Mouse (Mus musculus): ENCODE results near the gene Ctla4. TPM values are rescaled to one million over a fixed set of nuclear protein-coding genes. Genes with fewer than 3 reads are reported as not detected.

Ctla4 gene
- polyA plus RNA-seq, 1 experiment from 2014 or later: not detected

DNA sequence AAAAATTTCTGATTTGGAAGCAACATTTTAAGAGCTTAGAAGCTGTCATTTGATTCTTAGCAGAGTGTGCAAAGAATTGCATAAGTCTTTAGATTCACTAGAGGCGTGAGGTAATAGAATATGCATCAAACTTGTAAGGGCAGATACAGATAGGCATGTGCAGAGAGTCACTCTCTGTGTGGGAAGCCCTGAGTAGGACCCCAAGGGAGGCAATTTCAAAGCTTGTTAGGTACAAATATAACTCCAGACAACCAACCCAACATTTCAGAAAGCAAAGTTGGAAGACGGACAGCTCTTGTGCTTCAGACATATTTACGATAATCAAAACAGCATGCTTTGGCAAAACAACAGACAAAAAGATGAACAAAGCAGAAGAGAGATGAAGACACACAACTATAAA, 68.4 kb downstream of the Ctla4 start:
- Histone ChIP-seq H3K4me2 (ENCODE audit: low read length) (no peak overlapping the region), H3K9ac (ENCODE audit: low read length) (no peak overlapping the region), H3K36me3 (ENCODE audit: control insufficient read depth, insufficient read depth, low read length) (no peaks in the 10 kb centered on the region), H3K9me3 (ENCODE audit: control insufficient read depth, low read length) (no peaks in the 10 kb centered on the region), H3K27ac (ENCODE audit: low read depth) (no peak overlapping the region), H3K4me1 (replicated peaks; ENCODE audit: control insufficient read depth, insufficient read depth, low read length) (no peaks in the 10 kb centered on the region), H3K4me3 (ENCODE audit: low read depth, low read length) (no peak overlapping the region), H3K27me3 (replicated peaks; ENCODE audit: control insufficient read depth, insufficient read depth, low read length) (no peaks in the 10 kb centered on the region)
- no peak for DNase-seq (ENCODE audit: low spot score)
- 96% methylated on average over 3 of the region's 3 CpGs for WGBS
- no peak for ATAC-seq (replicated peaks; ENCODE audit: low FRiP score, low TSS enrichment, low read depth)

DNA sequence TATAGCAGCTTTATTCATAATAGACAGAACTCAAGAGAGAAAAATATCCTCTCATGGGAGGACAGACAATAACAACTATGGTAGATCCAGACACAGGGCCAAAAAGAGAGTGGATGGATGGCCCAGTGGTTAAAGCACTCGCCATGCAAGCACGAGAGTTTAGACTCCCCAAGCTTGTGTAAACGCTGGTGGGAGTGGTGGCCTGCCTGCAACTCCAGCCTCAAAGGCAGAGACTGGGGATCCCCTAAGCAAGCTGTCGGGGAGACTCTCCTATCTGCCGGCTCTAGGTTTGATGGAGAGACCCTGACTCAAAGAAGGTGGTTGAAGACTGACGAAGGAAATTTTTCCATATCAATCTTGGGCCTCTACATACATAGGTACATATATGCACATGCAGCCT, 69.4 kb downstream of the Ctla4 start:
- 77% methylated on average over 6 of the region's 6 CpGs for WGBS
- ATAC-seq (replicated peaks; ENCODE audit: low FRiP score, low TSS enrichment, low read depth) (no peak), DNase-seq (ENCODE audit: low spot score) (no peak)
- Histone ChIP-seq H3K27me3 (replicated peaks; ENCODE audit: control insufficient read depth, insufficient read depth, low read length) (no peaks in the 10 kb centered on the region), H3K27ac (ENCODE audit: low read depth) (no peak overlapping the region), H3K4me3 (ENCODE audit: low read depth, low read length) (no peak overlapping the region), H3K4me1 (replicated peaks; ENCODE audit: control insufficient read depth, insufficient read depth, low read length) (no peaks in the 10 kb centered on the region), H3K4me2 (ENCODE audit: low read length) (no peak overlapping the region), H3K9ac (ENCODE audit: low read length) (no peak overlapping the region), H3K36me3 (ENCODE audit: control insufficient read depth, insufficient read depth, low read length) (no peaks in the 10 kb centered on the region), H3K9me3 (ENCODE audit: control insufficient read depth, low read length) (no peaks in the 10 kb centered on the region)

DNA sequence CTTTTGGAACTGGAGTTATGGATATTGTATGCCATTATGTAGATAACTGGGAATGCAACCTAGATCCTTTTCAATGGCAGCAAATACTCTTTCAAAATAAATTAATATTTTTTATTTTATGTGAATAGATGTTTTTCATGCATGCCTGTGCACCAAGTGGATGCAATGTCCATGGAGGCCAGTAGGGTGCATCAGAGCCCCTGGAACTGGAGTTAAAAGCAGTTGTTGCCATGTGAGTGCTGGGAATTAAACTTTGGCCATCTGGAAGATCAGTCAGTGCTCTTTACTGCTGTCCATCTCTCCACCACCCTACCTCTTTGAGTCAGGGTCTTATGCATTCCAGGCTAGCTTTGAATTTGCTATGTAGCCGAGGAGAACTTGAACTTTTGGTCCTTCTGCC, 71.5 kb downstream of the Ctla4 start:
- Histone ChIP-seq H3K27ac (ENCODE audit: low read depth) (no peak overlapping the region), H3K36me3 (ENCODE audit: control insufficient read depth, insufficient read depth, low read length) (no peaks in the 10 kb centered on the region), H3K9me3 (ENCODE audit: control insufficient read depth, low read length) (no peaks in the 10 kb centered on the region), H3K4me2 (ENCODE audit: low read length) (no peak overlapping the region), H3K27me3 (replicated peaks; ENCODE audit: control insufficient read depth, insufficient read depth, low read length) (no peaks in the 10 kb centered on the region), H3K9ac (ENCODE audit: low read length) (no peak overlapping the region), H3K4me1 (replicated peaks; ENCODE audit: control insufficient read depth, insufficient read depth, low read length) (no peaks in the 10 kb centered on the region), H3K4me3 (ENCODE audit: low read depth, low read length) (no peak overlapping the region)
- ATAC-seq (replicated peaks; ENCODE audit: low FRiP score, low TSS enrichment, low read depth) (no peak), DNase-seq (ENCODE audit: low spot score) (no peak)
- WGBS: 90% methylated on average over 1 of the region's 1 CpGs

DNA sequence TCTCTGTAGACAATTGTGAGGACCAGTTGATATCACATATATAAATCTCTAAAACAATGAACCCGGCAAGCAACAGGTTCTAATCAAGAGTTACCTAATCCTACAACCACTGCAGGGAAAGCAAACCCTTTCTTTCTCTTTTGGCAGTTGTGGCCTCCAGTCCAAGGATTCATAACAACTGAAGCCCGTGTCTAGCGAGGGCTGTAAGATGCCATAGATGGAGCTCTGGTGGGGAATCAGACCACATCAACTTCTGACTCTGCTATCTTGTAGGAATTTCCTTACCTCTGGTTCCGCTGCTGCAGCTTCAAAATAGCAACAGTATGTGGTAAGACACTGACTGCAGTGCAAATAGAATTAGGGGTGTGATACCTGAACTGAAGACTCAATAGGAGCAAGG, 72.4 kb downstream of the Ctla4 start:
- H3K4me3 ChIP-seq (ENCODE audit: low read depth, low read length): no peak overlapping the region
- no peak for DNase-seq (ENCODE audit: low spot score)
- H3K4me2 ChIP-seq (ENCODE audit: low read length): no peak overlapping the region
- no peak overlapping the region for H3K27ac ChIP-seq (ENCODE audit: low read depth)
- H3K9ac ChIP-seq (ENCODE audit: low read length): no peak overlapping the region
- ATAC-seq (replicated peaks; ENCODE audit: low FRiP score, low TSS enrichment, low read depth): no peak
- no peaks in the 10 kb centered on the region for H3K36me3 ChIP-seq (ENCODE audit: control insufficient read depth, insufficient read depth, low read length)
- H3K9me3 ChIP-seq (ENCODE audit: control insufficient read depth, low read length): no peaks in the 10 kb centered on the region
- no peaks in the 10 kb centered on the region for H3K4me1 ChIP-seq (replicated peaks; ENCODE audit: control insufficient read depth, insufficient read depth, low read length)
- WGBS: 80% methylated on average over 4 of the region's 4 CpGs
- no peaks in the 10 kb centered on the region for H3K27me3 ChIP-seq (replicated peaks; ENCODE audit: control insufficient read depth, insufficient read depth, low read length)

DNA sequence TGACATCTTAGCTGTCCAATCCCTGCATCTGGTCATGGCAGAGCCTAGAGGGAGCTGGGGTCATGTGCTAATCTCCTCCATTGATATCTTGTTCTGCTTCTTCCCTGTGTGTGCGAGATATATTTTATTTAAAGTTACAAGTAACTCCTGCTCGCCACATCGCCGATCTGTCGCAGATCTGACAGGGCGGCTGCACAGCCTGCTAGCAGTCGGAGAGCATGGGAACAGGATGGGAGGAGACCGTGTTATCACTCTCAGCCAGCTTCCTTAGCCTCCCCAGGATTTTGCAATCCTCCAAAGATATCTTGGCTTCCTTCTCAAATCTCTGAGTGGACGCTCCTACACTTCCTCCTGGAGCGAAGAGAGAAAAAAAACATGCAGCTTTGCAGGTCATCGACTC, 73.7 kb downstream of the Ctla4 start:
- Histone ChIP-seq H3K36me3 (ENCODE audit: control insufficient read depth, insufficient read depth, low read length) (no peaks in the 10 kb centered on the region), H3K4me3 (ENCODE audit: low read depth, low read length) (no peak overlapping the region), H3K4me1 (replicated peaks; ENCODE audit: control insufficient read depth, insufficient read depth, low read length) (no peaks in the 10 kb centered on the region), H3K27me3 (replicated peaks; ENCODE audit: control insufficient read depth, insufficient read depth, low read length) (no peaks in the 10 kb centered on the region), H3K4me2 (ENCODE audit: low read length) (no peak overlapping the region), H3K27ac (ENCODE audit: low read depth) (no peak overlapping the region), H3K9me3 (ENCODE audit: control insufficient read depth, low read length) (no peaks in the 10 kb centered on the region), H3K9ac (ENCODE audit: low read length) (no peak overlapping the region)
- 68% methylated on average over 11 of the region's 11 CpGs for WGBS
- no peak for DNase-seq (ENCODE audit: low spot score)
- ATAC-seq (replicated peaks; ENCODE audit: low FRiP score, low TSS enrichment, low read depth): no peak

DNA sequence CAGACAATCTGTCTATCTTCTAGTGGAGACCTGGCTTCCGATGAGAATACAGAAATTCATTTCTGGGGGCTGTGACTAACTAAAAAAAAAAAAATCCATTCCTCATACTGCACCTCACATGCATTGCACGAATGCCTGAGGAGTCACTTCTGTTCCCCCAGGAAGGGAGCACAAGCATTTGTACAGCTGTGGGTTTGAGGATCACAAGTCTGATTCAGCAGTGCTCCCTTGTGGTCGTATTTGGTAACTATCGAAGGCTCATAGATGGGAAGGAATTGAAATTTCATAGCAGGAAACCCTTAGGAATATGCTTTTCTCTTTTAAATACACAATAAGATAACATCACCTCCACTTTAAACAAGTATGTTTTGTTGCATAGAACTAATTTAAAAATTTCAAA, 74.3 kb downstream of the Ctla4 start:
- H3K4me1 ChIP-seq (replicated peaks; ENCODE audit: control insufficient read depth, insufficient read depth, low read length): no peaks in the 10 kb centered on the region
- no peak overlapping the region for H3K9ac ChIP-seq (ENCODE audit: low read length)
- no peaks in the 10 kb centered on the region for H3K27me3 ChIP-seq (replicated peaks; ENCODE audit: control insufficient read depth, insufficient read depth, low read length)
- no peaks in the 10 kb centered on the region for H3K9me3 ChIP-seq (ENCODE audit: control insufficient read depth, low read length)
- no peak overlapping the region for H3K27ac ChIP-seq (ENCODE audit: low read depth)
- H3K36me3 ChIP-seq (ENCODE audit: control insufficient read depth, insufficient read depth, low read length): no peaks in the 10 kb centered on the region
- H3K4me2 ChIP-seq (ENCODE audit: low read length): no peak overlapping the region
- 29% methylated on average over 4 of the region's 4 CpGs for WGBS
- H3K4me3 ChIP-seq (ENCODE audit: low read depth, low read length): no peak overlapping the region
- DNase-seq (ENCODE audit: low spot score) (no peak), ATAC-seq (replicated peaks; ENCODE audit: low FRiP score, low TSS enrichment, low read depth) (no peak)

DNA sequence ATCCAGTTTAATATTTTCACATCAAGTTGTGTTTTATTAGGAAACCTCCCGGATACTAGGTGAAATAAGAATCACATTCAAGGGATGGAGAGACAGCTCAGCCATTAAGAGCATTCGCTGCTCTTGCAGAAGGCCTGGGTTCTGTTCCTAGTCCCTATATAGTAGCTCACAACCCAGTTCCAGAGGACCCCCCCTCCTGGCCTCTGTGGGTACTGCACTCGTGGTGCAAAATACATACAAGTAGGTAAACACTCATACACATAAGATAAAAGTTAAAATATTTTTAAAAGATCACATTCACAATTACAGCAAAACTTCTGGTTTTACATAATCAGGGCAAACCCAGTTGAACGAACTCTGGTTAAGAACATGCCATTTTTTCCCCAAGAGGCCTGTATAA, 75.3 kb downstream of the Ctla4 start:
- no peaks in the 10 kb centered on the region for H3K9me3 ChIP-seq (ENCODE audit: control insufficient read depth, low read length)
- no peak for DNase-seq (ENCODE audit: low spot score)
- no peak for ATAC-seq (replicated peaks; ENCODE audit: low FRiP score, low TSS enrichment, low read depth)
- no peak overlapping the region for H3K4me3 ChIP-seq (ENCODE audit: low read depth, low read length)
- no peaks in the 10 kb centered on the region for H3K4me1 ChIP-seq (replicated peaks; ENCODE audit: control insufficient read depth, insufficient read depth, low read length)
- no peak overlapping the region for H3K9ac ChIP-seq (ENCODE audit: low read length)
- no peaks in the 10 kb centered on the region for H3K27me3 ChIP-seq (replicated peaks; ENCODE audit: control insufficient read depth, insufficient read depth, low read length)
- H3K4me2 ChIP-seq (ENCODE audit: low read length): no peak overlapping the region
- no peak overlapping the region for H3K27ac ChIP-seq (ENCODE audit: low read depth)
- H3K36me3 ChIP-seq (ENCODE audit: control insufficient read depth, insufficient read depth, low read length): no peaks in the 10 kb centered on the region
- 91% methylated on average over 4 of the region's 4 CpGs for WGBS

Other genes starting within 250 kb of the Ctla4 start
- gene Cd28, start 170.2 kb upstream of the Ctla4 start, polyA plus RNA-seq (2014; fragmentation: Nextera tagmentation; extraction: Ambion mirVana): 0.07 and 0.13 TPM in 2 replicates
- gene Icos, start 90.9 kb downstream of the Ctla4 start, polyA plus RNA-seq (2014; fragmentation: Nextera tagmentation; extraction: Ambion mirVana): 0.32 and 0.46 TPM in 2 replicates